Mouse (Mus musculus) liver, embryonic 11.5 days (tissue): ENCODE results near the gene Sorl1. TPM values are rescaled to one million over a fixed set of nuclear protein-coding genes. Genes with fewer than 3 reads are reported as not detected.

ENCODE experiments used
- ATAC-seq: fragments of 200-750 bp; cut with Nextera tagmentation; replicated peaks from 2 replicates; pipeline ENCODE4 v1.8.0; 2017; ENCODE audit warnings: moderate number of reproducible peaks, mild to moderate bottlenecking, moderate TSS enrichment, moderate library complexity; ENCODE audit not compliant: low FRiP score
- DNase-seq: peaks from one replicate; pipeline ENCODE4 v3.0.0-alpha.2; 2017; ENCODE audit warnings: low spot score
- H3K27ac ChIP-seq: fragments of 300-500 bp; sonication (generic); 2 replicates; pipeline ENCODE4 v1.5.1; 2014; ENCODE audit warnings: mild to moderate bottlenecking, low read depth, low read length, control low read depth
- H3K27me3 ChIP-seq: fragments of 300-500 bp; sonication (generic); replicated peaks from 2 replicates; pipeline ENCODE4 v1.6.1; 2014; ENCODE audit warnings: low read length, mixed read lengths; ENCODE audit not compliant: control insufficient read depth, insufficient read depth
- H3K36me3 ChIP-seq: fragments of 300-500 bp; sonication (generic); 2 replicates; pipeline ENCODE4 v1.6.1; 2014; ENCODE audit warnings: mild to moderate bottlenecking, low read length, moderate library complexity, mixed read lengths; ENCODE audit not compliant: control insufficient read depth, insufficient read depth
- H3K4me1 ChIP-seq: fragments of 300-500 bp; sonication (generic); replicated peaks from 2 replicates; pipeline ENCODE4 v1.6.1; 2014; ENCODE audit warnings: low read length, mixed read lengths; ENCODE audit not compliant: control insufficient read depth, insufficient read depth
- H3K4me2 ChIP-seq: fragments of 300-500 bp; sonication (generic); 2 replicates; pipeline ENCODE4 v1.6.1; 2014; ENCODE audit warnings: mild to moderate bottlenecking, control low read depth, moderate library complexity
- H3K4me3 ChIP-seq: fragments of 300-500 bp; sonication (generic); 2 replicates; pipeline ENCODE4 v1.5.1; 2014; ENCODE audit warnings: low read depth, low read length, control low read depth
- H3K9ac ChIP-seq: fragments of 300-500 bp; sonication (generic); 2 replicates; pipeline ENCODE4 v1.6.1; 2014; ENCODE audit warnings: low read depth, low read length, control low read depth
- H3K9me3 ChIP-seq: fragments of 300-500 bp; sonication (generic); 2 replicates; pipeline ENCODE4 v1.6.1; 2016; ENCODE audit warnings: low read length, inconsistent platforms, mixed read lengths; ENCODE audit not compliant: control insufficient read depth
- WGBS: fragments of 180-500 bp; shearing (Covaris S2); extraction: QIAGEN DNeasy Blood & Tissue Kit; methylation state at CpG from one replicate; pipeline ENCODE4 v1.1.7; 2014; 5-methylcytosine and 5-hydroxymethylcytosine counted together
- polyA plus RNA-seq: library from polyadenylated mRNA; unstranded; fragments of >200 nt; fragmentation: Nextera tagmentation; extraction: Ambion mirVana; gene quantifications from 2 replicates; pipeline ENCODE4 v1.2.1, GENCODE M21; 2014

Sorl1 gene
- polyA plus RNA-seq, 1 experiment from 2014 or later = 1.8 TPM

- Histone ChIP-seq H3K27me3 (no peaks in the 10 kb centered on the region), H3K36me3 (no peaks in the 10 kb centered on the region), H3K4me2 (no peak overlapping the region), H3K4me1 (no peaks in the 10 kb centered on the region), H3K4me3 (no peak overlapping the region), H3K27ac (no peak overlapping the region), H3K9ac (no peak overlapping the region), H3K9me3 (no peaks in the 10 kb centered on the region)
- ATAC-seq (no peak), DNase-seq (no peak)
- WGBS = 80% methylated on average over 3 of the region's 3 CpGs
Measured at GRCm38 (mm10) chr9:41983286-41983685, 140.8 kb downstream of the Sorl1 start.

GRCm38 (mm10) chr9:41982760-41983159, 141.3 kb downstream of the Sorl1 start:
- WGBS = 69% methylated on average over 2 of the region's 2 CpGs

GRCm38 (mm10) chr9:41982023-41982422, 142.1 kb downstream of the Sorl1 start:
- no peaks in the 10 kb centered on the region for H3K4me1 ChIP-seq
- no peak overlapping the region for H3K4me3 ChIP-seq
- H3K4me2 ChIP-seq = no peak overlapping the region
- no peaks in the 10 kb centered on the region for H3K9me3 ChIP-seq
- no peak overlapping the region for H3K27ac ChIP-seq
- no peak for DNase-seq
- 82% methylated on average over 9 of the region's 9 CpGs for WGBS
- H3K9ac ChIP-seq = no peak overlapping the region
- H3K27me3 ChIP-seq = no peaks in the 10 kb centered on the region
- no peaks in the 10 kb centered on the region for H3K36me3 ChIP-seq
- ATAC-seq = no peak

More at GRCm38 (mm10) chr9:41982760-41983159, 141.3 kb downstream of the Sorl1 start:
- ATAC-seq (no peak), DNase-seq (no peak)
- Histone ChIP-seq H3K4me3 (no peak overlapping the region), H3K36me3 (no peaks in the 10 kb centered on the region), H3K9ac (no peak overlapping the region), H3K4me1 (no peaks in the 10 kb centered on the region), H3K27me3 (no peaks in the 10 kb centered on the region), H3K4me2 (no peak overlapping the region), H3K27ac (no peak overlapping the region), H3K9me3 (no peaks in the 10 kb centered on the region)

GRCm38 (mm10) chr9:41981306-41981705, 142.8 kb downstream of the Sorl1 start:
- no peak for ATAC-seq
- Histone ChIP-seq H3K9me3 (no peaks in the 10 kb centered on the region), H3K4me3 (no peak overlapping the region), H3K36me3 (no peaks in the 10 kb centered on the region), H3K27ac (no peak overlapping the region), H3K27me3 (no peaks in the 10 kb centered on the region), H3K4me2 (no peak overlapping the region), H3K4me1 (no peaks in the 10 kb centered on the region), H3K9ac (no peak overlapping the region)
- no peak for DNase-seq
- WGBS = 87% methylated on average over 4 of the region's 4 CpGs

GRCm38 (mm10) chr9:41980796-41981195, 143.3 kb downstream of the Sorl1 start:
- no peak for DNase-seq
- Histone ChIP-seq H3K27ac (no peak overlapping the region), H3K4me1 (no peaks in the 10 kb centered on the region), H3K9me3 (no peaks in the 10 kb centered on the region), H3K9ac (no peak overlapping the region), H3K4me3 (no peak overlapping the region), H3K36me3 (no peaks in the 10 kb centered on the region), H3K4me2 (no peak overlapping the region), H3K27me3 (no peaks in the 10 kb centered on the region)
- ATAC-seq = no peak
- 80% methylated on average over 5 of the region's 5 CpGs for WGBS

- ATAC-seq (no peak), DNase-seq (no peak)
- H3K9ac ChIP-seq = no peak overlapping the region
- H3K36me3 ChIP-seq = no peaks in the 10 kb centered on the region
- 68% methylated on average over 6 of the region's 6 CpGs for WGBS
- no peaks in the 10 kb centered on the region for H3K27me3 ChIP-seq
- H3K4me3 ChIP-seq = no peak overlapping the region
- H3K27ac ChIP-seq = no peak overlapping the region
- H3K9me3 ChIP-seq = no peaks in the 10 kb centered on the region
- no peak overlapping the region for H3K4me2 ChIP-seq
- no peaks in the 10 kb centered on the region for H3K4me1 ChIP-seq
Measured at GRCm38 (mm10) chr9:41978366-41978765, 145.7 kb downstream of the Sorl1 start.

GRCm38 (mm10) chr9:41975968-41976367, 148.1 kb downstream of the Sorl1 start:
- Histone ChIP-seq H3K9me3 (no peaks in the 10 kb centered on the region), H3K4me1 (no peaks in the 10 kb centered on the region), H3K36me3 (no peaks in the 10 kb centered on the region), H3K27me3 (no peaks in the 10 kb centered on the region), H3K27ac (no peak overlapping the region), H3K4me2 (no peak overlapping the region), H3K4me3 (no peak overlapping the region), H3K9ac (no peak overlapping the region)
- ATAC-seq = no peak
- 84% methylated on average over 15 of the region's 15 CpGs for WGBS
- DNase-seq = no peak

- no peak overlapping the region for H3K4me2 ChIP-seq
- H3K4me3 ChIP-seq = no peak overlapping the region
- H3K9ac ChIP-seq = no peak overlapping the region
- H3K27me3 ChIP-seq = no peaks in the 10 kb centered on the region
- H3K27ac ChIP-seq = no peak overlapping the region
- no peak for ATAC-seq
- 72% methylated on average over 3 of the region's 3 CpGs for WGBS
- no peak for DNase-seq
- no peaks in the 10 kb centered on the region for H3K36me3 ChIP-seq
- no peaks in the 10 kb centered on the region for H3K9me3 ChIP-seq
- no peaks in the 10 kb centered on the region for H3K4me1 ChIP-seq
Measured at GRCm38 (mm10) chr9:41974661-41975060, 149.4 kb downstream of the Sorl1 start.

GRCm38 (mm10) chr9:41973775-41974657, 150.1 kb downstream of the Sorl1 start:
- ATAC-seq (no peak), DNase-seq (no peak)
- H3K27me3 ChIP-seq = no peaks in the 10 kb centered on the region
- H3K4me2 ChIP-seq = no peak overlapping the region
- no peaks in the 10 kb centered on the region for H3K9me3 ChIP-seq
- no peak overlapping the region for H3K4me3 ChIP-seq
- WGBS = 72% methylated on average over 25 of the region's 25 CpGs
- H3K36me3 ChIP-seq = no peaks in the 10 kb centered on the region
- no peak overlapping the region for H3K27ac ChIP-seq
- H3K4me1 ChIP-seq = no peaks in the 10 kb centered on the region
- no peak overlapping the region for H3K9ac ChIP-seq
